Mouse (Mus musculus) midbrain, embryonic 15.5 days (tissue): Measurements from ENCODE around the gene Lfng. TPM values are rescaled to one million over a fixed set of nuclear protein-coding genes. Genes with fewer than 3 reads are reported as not detected.
A peak's percentile ranks its signal among the peaks of the same experiment; 100 is the strongest.

Source experiments
- ATAC-seq: fragments of 200-750 bp; cut with Nextera tagmentation; replicated peaks from 2 replicates; pipeline ENCODE4 v1.8.0; 2017; ENCODE audit warnings: moderate TSS enrichment
- H3K27ac ChIP-seq: fragments of 300-500 bp; sonication (generic); 2 replicates; pipeline ENCODE4 v1.5.1; 2015; ENCODE audit warnings: mild to moderate bottlenecking, inconsistent platforms
- H3K27me3 ChIP-seq: fragments of 300-500 bp; sonication (generic); replicated peaks from 2 replicates; pipeline ENCODE4 v1.6.1; 2015; ENCODE audit warnings: inconsistent platforms
- H3K36me3 ChIP-seq: fragments of 300-500 bp; sonication (generic); replicated peaks from 2 replicates; pipeline ENCODE4 v1.6.1; 2015; ENCODE audit warnings: inconsistent platforms
- H3K4me1 ChIP-seq: fragments of 300-500 bp; sonication (generic); 2 replicates; pipeline ENCODE4 v1.6.1; 2015; ENCODE audit warnings: inconsistent platforms
- H3K4me2 ChIP-seq: fragments of 300-500 bp; sonication (generic); 2 replicates; pipeline ENCODE4 v1.6.1; 2015; ENCODE audit warnings: inconsistent platforms, mild to moderate bottlenecking, moderate library complexity
- H3K4me3 ChIP-seq: fragments of 300-500 bp; sonication (generic); 2 replicates; pipeline ENCODE4 v1.5.1; 2015; ENCODE audit warnings: mild to moderate bottlenecking, inconsistent platforms
- H3K9ac ChIP-seq: fragments of 300-500 bp; sonication (generic); 2 replicates; pipeline ENCODE4 v1.6.1; 2015; ENCODE audit warnings: mild to moderate bottlenecking, inconsistent platforms
- H3K9me3 ChIP-seq: fragments of 300-500 bp; sonication (generic); 2 replicates; pipeline ENCODE4 v1.6.1; 2016; ENCODE audit warnings: inconsistent platforms
- WGBS: fragments of 180-500 bp; shearing (Covaris S2); methylation state at CpG from one replicate; pipeline ENCODE4 v1.1.7; 2015; ENCODE audit warnings: mixed read lengths; 5-methylcytosine and 5-hydroxymethylcytosine counted together
- polyA plus RNA-seq: library from polyadenylated mRNA; unstranded; fragments of >200 nt; fragmentation: Nextera tagmentation; extraction: Ambion mirVana; gene quantifications from 2 replicates; pipeline ENCODE4 v1.2.1, GENCODE M21; 2015

The Lfng gene
- polyA plus RNA-seq, 1 experiment from 2014 or later = 20.4 TPM

DNA sequence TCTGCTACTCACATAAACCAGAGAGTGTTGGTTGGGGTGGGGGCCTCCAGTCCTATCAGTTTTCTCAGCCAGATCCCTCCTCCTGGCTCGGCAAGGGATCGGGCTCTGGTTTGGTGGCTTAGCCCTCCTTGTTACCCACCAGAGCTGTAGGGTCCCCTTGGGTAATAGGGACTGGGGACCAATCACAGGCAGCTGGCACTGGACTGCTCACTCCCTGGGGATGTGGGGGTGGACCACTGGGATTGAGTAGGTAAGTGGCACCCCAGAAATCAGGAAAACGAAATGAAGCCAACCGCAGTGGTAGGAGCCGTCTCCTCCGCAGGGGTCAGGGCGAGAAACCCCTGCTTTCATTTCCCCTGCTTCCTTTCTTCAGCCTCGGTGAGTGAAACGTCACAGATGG is 14.0 kb downstream of the Lfng start:
- H3K4me2 ChIP-seq = no peak overlapping the region
- H3K9me3 ChIP-seq = no peaks in the 10 kb centered on the region
- H3K36me3 ChIP-seq = peaks cover 28% of the 10 kb centered on the region
- H3K4me1 ChIP-seq = peaks cover 12% of the 10 kb centered on the region
- peak overlapping the region; percentile 30; the same call in 1 of the 2 replicates for H3K27ac ChIP-seq
- H3K27me3 ChIP-seq = no peaks in the 10 kb centered on the region
- H3K9ac ChIP-seq = no peak overlapping the region
- no peak overlapping the region for H3K4me3 ChIP-seq
- 74% methylated on average over 9 of the region's 9 CpGs for WGBS
- ATAC-seq = no peak

DNA sequence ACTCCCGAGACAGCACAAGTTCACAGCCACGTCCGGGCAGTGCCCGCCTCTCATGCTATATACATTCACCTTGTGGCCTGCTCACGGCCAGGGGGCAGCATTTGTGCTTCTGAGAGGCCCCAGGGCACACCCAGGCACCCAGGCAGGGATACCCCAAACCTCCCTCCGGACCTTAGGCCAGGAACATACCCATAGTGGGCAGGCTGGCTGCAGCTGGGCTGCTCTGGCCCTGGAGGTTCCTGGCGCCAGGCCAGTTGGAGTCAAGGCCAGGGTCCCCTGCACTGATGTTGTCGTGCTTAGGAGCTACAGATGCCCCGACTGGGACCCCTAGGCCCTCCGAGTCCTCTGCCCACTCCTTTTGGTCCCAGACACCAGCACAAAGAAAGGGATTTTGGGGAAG is 14.4 kb downstream of the Lfng start:
- peaks cover 28% of the 10 kb centered on the region for H3K36me3 ChIP-seq
- no peak overlapping the region for H3K9ac ChIP-seq
- no peaks in the 10 kb centered on the region for H3K27me3 ChIP-seq
- no peak for ATAC-seq
- H3K4me3 ChIP-seq = no peak overlapping the region
- peak overlapping the region; percentile 40 for H3K27ac ChIP-seq
- peaks cover 12% of the 10 kb centered on the region for H3K4me1 ChIP-seq
- H3K9me3 ChIP-seq = no peaks in the 10 kb centered on the region
- no peak overlapping the region for H3K4me2 ChIP-seq
- 64% methylated on average over 10 of the region's 10 CpGs for WGBS

DNA sequence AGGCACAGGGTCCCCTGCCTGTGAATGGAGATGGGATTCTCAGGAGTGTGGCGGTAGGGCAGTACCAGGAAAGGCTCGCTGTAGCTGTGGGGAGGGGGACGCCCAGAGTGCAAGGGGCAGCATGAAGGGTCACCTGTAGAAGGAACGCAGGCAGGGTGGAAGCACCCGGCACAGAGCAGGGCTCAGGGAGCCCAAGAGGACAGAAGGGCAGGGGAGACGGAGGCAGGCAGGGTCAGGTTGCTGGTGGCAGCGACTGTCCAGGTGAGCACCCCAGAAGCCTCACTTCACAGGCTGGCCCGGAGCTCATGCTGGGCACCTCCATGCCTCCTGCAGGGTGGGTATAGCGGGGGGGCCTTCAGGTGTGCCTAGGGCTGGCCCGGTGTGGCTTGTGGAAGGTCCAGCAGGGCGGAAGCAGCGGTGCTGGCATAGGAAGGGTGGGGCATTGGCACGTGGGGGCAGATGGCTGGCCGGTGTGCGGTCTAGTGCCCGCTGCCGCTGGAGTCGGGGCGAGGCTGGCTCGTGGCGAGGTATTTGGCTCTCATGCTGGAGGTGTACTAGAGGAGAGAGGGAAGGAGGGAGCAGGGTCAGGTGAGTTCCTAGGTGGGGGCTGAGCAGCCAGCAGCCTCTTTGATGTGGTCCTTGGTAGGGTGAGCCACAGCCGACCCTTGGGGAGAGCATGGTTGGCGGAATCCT is 16.0 kb downstream of the Lfng start:
- Histone ChIP-seq H3K4me2 (no peak overlapping the region), H3K9me3 (no peaks in the 10 kb centered on the region), H3K27ac (no peak overlapping the region), H3K4me3 (no peak overlapping the region), H3K4me1 (peaks cover 12% of the 10 kb centered on the region), H3K9ac (no peak overlapping the region), H3K27me3 (no peaks in the 10 kb centered on the region), H3K36me3 (peaks cover 45% of the 10 kb centered on the region)
- ATAC-seq = no peak
- WGBS = 90% methylated on average over 23 of the region's 23 CpGs

DNA sequence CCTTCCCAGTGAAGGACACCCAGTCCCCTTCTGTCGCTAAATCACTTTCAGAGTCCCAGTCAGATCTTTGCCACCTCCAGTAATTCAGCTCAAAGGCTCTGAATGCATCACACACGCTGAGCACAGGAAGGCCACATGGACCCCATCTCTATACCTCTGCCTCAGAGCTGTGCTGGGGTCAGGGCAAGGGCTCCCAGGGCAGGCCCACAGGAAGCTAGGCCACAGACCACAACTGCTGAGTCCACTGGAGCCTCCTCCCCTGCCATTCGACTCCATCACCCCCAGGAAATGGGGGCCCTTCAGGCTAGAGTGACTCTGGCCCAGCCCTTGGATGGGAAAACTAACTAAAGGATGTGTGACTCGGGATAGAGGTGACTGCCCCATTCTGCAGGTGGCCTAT is 16.7 kb downstream of the Lfng start:
- H3K9ac ChIP-seq = no peak overlapping the region
- ATAC-seq = no peak
- H3K36me3 ChIP-seq = peaks cover 51% of the 10 kb centered on the region
- H3K4me1 ChIP-seq = peaks cover 12% of the 10 kb centered on the region
- no peaks in the 10 kb centered on the region for H3K27me3 ChIP-seq
- no peaks in the 10 kb centered on the region for H3K9me3 ChIP-seq
- no peak overlapping the region for H3K27ac ChIP-seq
- no peak overlapping the region for H3K4me2 ChIP-seq
- 91% methylated on average over 4 of the region's 4 CpGs for WGBS
- H3K4me3 ChIP-seq = no peak overlapping the region

DNA sequence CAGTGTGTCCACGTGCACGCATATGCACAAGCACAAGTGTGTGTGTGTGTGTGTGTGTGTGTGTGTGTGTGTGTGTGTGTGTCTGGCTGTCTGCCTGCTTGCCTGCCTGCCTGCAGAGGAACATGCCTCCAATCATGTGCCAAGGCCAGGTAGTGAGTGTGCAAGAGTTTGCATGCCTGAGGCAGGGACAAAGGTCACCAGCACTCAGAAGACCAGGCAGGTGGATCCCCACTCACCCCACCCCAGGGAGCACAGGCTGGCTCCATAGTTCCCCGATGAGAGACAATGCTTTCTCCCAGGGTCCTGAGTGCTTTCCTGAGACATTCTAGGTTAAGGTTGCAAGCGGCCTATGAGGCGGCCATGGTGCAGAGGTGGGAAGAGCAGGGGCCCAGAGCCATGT is 17.1 kb downstream of the Lfng start:
- no peaks in the 10 kb centered on the region for H3K9me3 ChIP-seq
- H3K27me3 ChIP-seq = no peaks in the 10 kb centered on the region
- no peak overlapping the region for H3K9ac ChIP-seq
- peaks cover 56% of the 10 kb centered on the region for H3K36me3 ChIP-seq
- ATAC-seq = no peak
- no peak overlapping the region for H3K27ac ChIP-seq
- H3K4me2 ChIP-seq = no peak overlapping the region
- H3K4me1 ChIP-seq = peaks cover 12% of the 10 kb centered on the region
- H3K4me3 ChIP-seq = no peak overlapping the region
- WGBS = 96% methylated on average over 5 of the region's 5 CpGs

DNA sequence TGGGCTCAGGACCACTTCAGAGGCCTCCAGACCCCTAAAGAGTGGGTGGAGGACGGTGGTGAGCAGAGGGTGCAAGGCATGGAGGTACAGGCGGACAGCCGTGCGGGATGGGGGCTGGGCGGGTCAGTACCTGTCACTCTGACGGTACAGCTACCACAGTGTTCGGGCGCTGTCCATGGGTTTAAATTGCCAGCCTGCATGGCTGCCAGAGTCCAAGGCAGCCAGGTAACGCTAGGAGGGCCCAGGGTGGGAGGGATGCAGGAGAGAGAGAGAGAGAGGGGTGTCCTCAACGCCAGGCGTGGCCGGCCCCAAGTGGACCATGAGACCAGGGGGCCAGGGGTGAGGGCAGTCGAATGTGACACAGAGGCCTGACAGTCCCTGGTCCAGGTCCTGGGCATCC is 17.8 kb downstream of the Lfng start:
- no peak overlapping the region for H3K4me2 ChIP-seq
- H3K9ac ChIP-seq = no peak overlapping the region
- H3K36me3 ChIP-seq = peaks cover 63% of the 10 kb centered on the region
- WGBS = 88% methylated on average over 13 of the region's 13 CpGs
- no peak overlapping the region for H3K27ac ChIP-seq
- H3K27me3 ChIP-seq = no peaks in the 10 kb centered on the region
- H3K4me1 ChIP-seq = peaks cover 9% of the 10 kb centered on the region
- H3K9me3 ChIP-seq = no peaks in the 10 kb centered on the region
- H3K4me3 ChIP-seq = no peak overlapping the region
- no peak for ATAC-seq

DNA sequence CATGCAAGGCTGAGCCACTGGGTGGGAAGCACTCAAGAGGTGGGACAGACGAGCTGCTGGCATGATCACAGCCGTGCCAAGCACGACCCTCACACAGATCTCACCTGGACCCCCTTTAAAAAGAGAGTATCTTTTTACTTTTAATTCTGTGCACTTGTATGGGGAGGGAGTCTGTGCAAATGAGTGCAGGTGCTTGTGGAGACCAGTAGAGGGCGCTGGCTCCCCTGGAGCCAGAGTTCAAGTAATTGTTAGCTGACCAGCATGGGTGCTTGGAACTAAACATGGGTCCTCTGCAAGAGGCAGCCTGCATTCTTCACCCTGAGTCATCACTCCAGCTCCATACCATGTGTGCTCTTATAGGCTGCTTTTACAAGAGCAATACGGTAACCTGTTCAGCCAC is 20.5 kb downstream of the Lfng start:
- H3K36me3 ChIP-seq = peaks cover 59% of the 10 kb centered on the region
- no peak overlapping the region for H3K4me3 ChIP-seq
- H3K9me3 ChIP-seq = no peaks in the 10 kb centered on the region
- H3K4me2 ChIP-seq = no peak overlapping the region
- ATAC-seq = no peak
- WGBS = 95% methylated on average over 5 of the region's 5 CpGs
- H3K9ac ChIP-seq = no peak overlapping the region
- H3K4me1 ChIP-seq = no peaks in the 10 kb centered on the region
- H3K27me3 ChIP-seq = no peaks in the 10 kb centered on the region
- H3K27ac ChIP-seq = no peak overlapping the region

DNA sequence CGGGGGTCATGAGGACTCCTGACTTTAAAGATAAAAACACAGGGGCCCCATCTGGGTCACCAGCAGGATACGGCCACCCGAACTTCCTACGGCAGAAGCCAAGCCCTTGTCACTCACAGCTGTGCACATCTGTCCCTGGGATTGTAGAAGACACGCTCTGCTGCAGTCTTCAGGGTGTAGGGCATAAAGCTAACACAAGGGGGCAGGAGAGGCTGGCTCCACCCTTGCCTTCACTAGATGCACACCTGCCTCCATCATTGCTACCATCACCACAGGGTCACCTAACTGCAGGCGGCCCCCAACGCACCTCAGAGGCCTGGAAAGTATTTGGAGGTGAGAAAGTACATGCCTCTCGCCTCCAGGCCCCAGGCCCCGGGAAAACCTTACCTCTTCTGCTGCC is 21.9 kb downstream of the Lfng start:
- no peak overlapping the region for H3K4me3 ChIP-seq
- WGBS = 95% methylated on average over 9 of the region's 9 CpGs
- ATAC-seq = no peak
- no peak overlapping the region for H3K4me2 ChIP-seq
- H3K4me1 ChIP-seq = no peaks in the 10 kb centered on the region
- H3K27ac ChIP-seq = no peak overlapping the region
- no peaks in the 10 kb centered on the region for H3K9me3 ChIP-seq
- peaks cover 56% of the 10 kb centered on the region for H3K36me3 ChIP-seq
- H3K9ac ChIP-seq = no peak overlapping the region
- H3K27me3 ChIP-seq = no peaks in the 10 kb centered on the region

DNA sequence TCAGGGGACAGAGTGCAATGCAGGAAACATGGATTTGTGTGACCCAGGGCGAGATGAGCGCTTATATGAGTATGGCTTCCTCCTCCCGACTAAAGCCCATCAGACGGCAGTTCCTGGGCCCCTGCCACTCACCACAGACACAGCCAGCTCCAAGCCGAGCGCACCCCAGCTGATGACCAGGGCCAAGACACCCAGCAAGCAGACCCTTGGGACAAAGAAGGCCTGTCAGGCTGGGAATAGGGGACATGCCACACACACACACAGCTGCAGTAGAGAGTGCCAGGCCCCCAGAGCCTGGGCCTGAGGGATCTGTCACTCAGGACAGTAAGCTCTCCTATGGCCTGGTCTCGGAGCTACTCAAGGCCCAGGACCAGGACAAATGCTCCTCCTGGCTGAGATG is 26.3 kb downstream of the Lfng start:
- Histone ChIP-seq H3K27ac (no peak overlapping the region), H3K4me3 (no peak overlapping the region), H3K4me2 (no peak overlapping the region), H3K9me3 (no peaks in the 10 kb centered on the region), H3K36me3 (peaks cover 48% of the 10 kb centered on the region), H3K9ac (no peak overlapping the region), H3K27me3 (no peaks in the 10 kb centered on the region), H3K4me1 (peaks cover 10% of the 10 kb centered on the region)
- WGBS = 86% methylated on average over 7 of the region's 7 CpGs
- ATAC-seq = no peak

DNA sequence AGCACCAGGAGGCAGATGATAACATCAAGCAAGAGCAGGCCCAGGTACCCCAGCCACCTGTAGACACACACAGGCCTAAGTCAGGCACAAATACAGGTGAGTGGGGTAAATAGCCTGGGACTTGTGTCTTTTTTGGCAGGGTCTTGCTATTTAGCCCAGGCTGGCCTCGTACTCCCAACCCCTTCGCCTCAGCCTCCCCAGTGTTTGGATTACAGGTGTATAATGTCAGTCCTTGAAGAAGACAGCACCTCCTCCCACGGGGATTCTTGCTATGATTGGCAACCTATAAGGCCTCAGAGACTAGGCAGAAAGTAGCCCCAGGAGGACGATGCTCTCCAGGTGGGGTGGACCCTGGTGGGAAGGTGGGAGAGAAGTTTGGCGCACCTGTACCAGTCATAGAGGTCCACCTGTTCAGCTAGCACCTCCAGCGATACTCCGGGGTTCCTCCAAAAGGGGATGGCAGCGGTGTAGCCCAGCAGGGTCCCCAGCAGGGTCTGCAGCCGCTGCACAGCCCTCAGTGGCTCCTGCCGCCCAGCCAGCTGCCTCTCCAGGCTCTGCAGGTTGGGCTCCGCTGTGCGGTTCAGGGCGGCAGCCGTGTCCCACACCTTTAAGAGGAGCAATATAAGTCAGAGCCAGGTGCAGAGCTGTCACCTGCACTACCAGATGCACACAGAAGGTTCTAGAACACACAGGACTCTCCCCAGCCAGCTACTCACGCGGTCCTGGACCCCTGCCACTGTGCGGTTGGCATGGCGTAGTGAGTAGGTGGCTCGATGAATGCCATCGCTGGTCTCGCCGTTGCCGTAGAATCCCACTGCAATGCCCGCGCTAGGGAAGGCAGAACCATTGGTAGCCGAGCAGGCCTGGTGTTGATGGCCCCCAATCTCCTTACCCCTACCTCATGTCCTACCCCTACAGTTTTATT is 27.9 kb downstream of the Lfng start:
- Histone ChIP-seq H3K4me1 (peaks cover 13% of the 10 kb centered on the region), H3K9ac (no peak overlapping the region), H3K36me3 (peaks cover 31% of the 10 kb centered on the region; the same call in 1 of the 2 replicates), H3K4me2 (no peak overlapping the region), H3K4me3 (no peak overlapping the region), H3K27ac (no peak overlapping the region), H3K9me3 (no peaks in the 10 kb centered on the region), H3K27me3 (no peaks in the 10 kb centered on the region)
- 89% methylated on average over 26 of the region's 26 CpGs for WGBS
- ATAC-seq = no peak

DNA sequence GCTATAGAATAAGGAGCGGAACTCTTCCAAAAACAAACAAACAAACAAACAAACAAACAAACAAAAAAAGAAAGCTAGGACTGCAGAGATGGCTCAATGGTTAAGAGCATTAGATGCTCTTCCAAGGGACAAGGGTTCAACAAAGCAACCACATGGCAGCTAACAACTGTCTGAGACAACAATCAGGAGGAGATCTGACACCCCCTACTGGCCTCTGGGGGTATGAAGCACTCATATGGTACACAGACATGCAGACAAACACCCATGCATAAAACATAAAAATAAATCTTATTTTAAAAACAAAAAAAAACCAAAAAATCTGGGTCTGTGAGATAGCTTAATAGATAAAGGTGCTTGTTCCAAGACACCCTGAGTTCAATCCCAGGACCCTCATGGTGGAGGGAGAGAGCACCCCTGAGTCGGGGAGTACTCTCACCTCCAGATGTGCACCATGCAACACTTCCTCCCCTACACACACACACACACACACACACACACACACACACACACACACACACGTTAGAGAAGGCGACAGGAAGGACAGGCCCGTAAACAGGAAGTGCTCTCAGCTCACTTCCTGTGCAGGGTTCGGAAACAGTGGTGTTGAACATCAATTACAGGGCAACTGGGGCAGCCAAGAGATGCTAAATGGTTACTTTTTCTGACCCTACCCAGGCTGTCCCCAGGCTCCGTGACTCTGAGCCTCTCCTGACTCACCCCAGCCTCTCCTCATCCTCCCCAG is 29.4 kb downstream of the Lfng start:
- no peaks in the 10 kb centered on the region for H3K27me3 ChIP-seq
- peaks cover 28% of the 10 kb centered on the region; the same call in 1 of the 2 replicates for H3K36me3 ChIP-seq
- H3K4me1 ChIP-seq = peaks cover 28% of the 10 kb centered on the region
- no peak overlapping the region for H3K4me3 ChIP-seq
- no peak overlapping the region for H3K9ac ChIP-seq
- H3K27ac ChIP-seq = peak overlapping the region; percentile 20; the same call in 1 of the 2 replicates
- 89% methylated on average over 7 of the region's 7 CpGs for WGBS
- no peak overlapping the region for H3K4me2 ChIP-seq
- H3K9me3 ChIP-seq = no peaks in the 10 kb centered on the region
- no peak for ATAC-seq

DNA sequence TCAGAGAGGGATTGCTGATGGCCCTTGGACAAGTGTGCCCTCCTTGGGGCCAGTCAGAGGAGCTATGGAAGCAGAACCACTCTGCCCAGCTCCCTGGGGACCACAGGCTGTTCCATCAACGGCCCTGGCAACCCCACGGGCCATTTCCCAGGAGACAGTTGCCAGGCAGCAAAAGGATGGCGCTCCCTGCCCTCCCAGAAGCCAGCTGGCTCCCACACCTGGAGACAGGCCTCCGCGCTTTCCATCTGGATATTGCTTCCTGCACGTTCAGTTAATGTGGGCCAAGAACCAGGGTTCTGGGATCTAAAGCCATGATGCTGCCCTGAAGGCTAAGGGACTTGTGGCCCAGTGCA is 29.9 kb downstream of the Lfng start:
- ATAC-seq = no peak
- Histone ChIP-seq H3K27ac (peak overlapping the region; percentile 20), H3K9ac (no peak overlapping the region), H3K9me3 (no peaks in the 10 kb centered on the region), H3K27me3 (no peaks in the 10 kb centered on the region), H3K4me1 (peaks cover 33% of the 10 kb centered on the region), H3K4me3 (no peak overlapping the region), H3K4me2 (no peak overlapping the region), H3K36me3 (peaks cover 27% of the 10 kb centered on the region; the same call in 1 of the 2 replicates)
- 65% methylated on average over 6 of the region's 6 CpGs for WGBS
